Mouse (Mus musculus) inflammation-experienced regulatory T-cells (primary cell): ENCODE results near the gene Krt10. TPM values are rescaled to one million over a fixed set of nuclear protein-coding genes. Genes with fewer than 3 reads are reported as not detected.

Experiments used
- polyA plus RNA-seq, 2 experiments: library from polyadenylated mRNA; unstranded; fragments of 100-300 nt; shearing (Covaris generic); gene quantifications; one replicate each; pipeline ENCODE4 v1.2.1; 2017

Krt10 gene
- polyA plus RNA-seq, result 10 to 100 TPM; 13.0 to 18.0 TPM

GRCm38 (mm10) chr11:99389264-99389663 lies at the start of gene Krt10:
Krt10 (minus strand) TSS chr11:99389364.

GRCm38 (mm10) chr11:99437972-99438371 lies 48.8 kb upstream of the Krt10 start, which contains the start of gene Krt20:
Krt20 (minus strand) TSS chr11:99438150.

GRCm38 (mm10) chr11:99422159-99422558 lies 33.0 kb upstream of the Krt10 start, which contains the start of gene Krt12:
Krt12 (minus strand) TSS chr11:99422259.

GRCm38 (mm10) chr11:99374803-99375202 lies 14.4 kb downstream of the Krt10 start, which contains the start of gene Krt28:
Krt28 (minus strand) TSS chr11:99374903.

GRCm38 (mm10) chr11:99351004-99351403 lies 38.2 kb downstream of the Krt10 start, which contains the start of gene Krt27:
Krt27 (minus strand) TSS chr11:99351104.

GRCm38 (mm10) chr11:99337866-99338265 lies 51.3 kb downstream of the Krt10 start, which contains the start of gene Krt26:
Krt26 (minus strand) TSS chr11:99337966.

Other genes starting within 250 kb of the Krt10 start
- 100 to 1,000 TPM; 285 to 562 TPM for gene Ccr7, start 234.3 kb downstream of the Krt10 start, polyA plus RNA-seq
- gene Smarce1, start 158.3 kb downstream of the Krt10 start, polyA plus RNA-seq, result 100 to 1,000 TPM; 155 to 167 TPM
- 1 to 10 TPM; 1.5 to 1.9 TPM for gene Krt222, start 145.3 kb downstream of the Krt10 start, polyA plus RNA-seq
- gene Krt24, start 104.1 kb downstream of the Krt10 start, polyA plus RNA-seq, result under 1 TPM; 0.14 to 0.15 TPM
- under 1 TPM; 0.11 to 0.92 TPM for gene Krt25, start 66.4 kb downstream of the Krt10 start, polyA plus RNA-seq
- under 1 TPM in 1 of 2 experiments, not detected in 1; 0.77 TPM for gene Krt26, start 51.4 kb downstream of the Krt10 start, polyA plus RNA-seq
- gene Krt27, start 38.3 kb downstream of the Krt10 start, polyA plus RNA-seq, result under 1 TPM in 1 of 2 experiments, not detected in 1; 0.48 TPM
- under 1 TPM in 1 of 2 experiments, not detected in 1; 0.18 TPM for gene Krt28, start 14.5 kb downstream of the Krt10 start, polyA plus RNA-seq
- under 1 TPM in 1 of 2 experiments, not detected in 1; 0.22 TPM for gene Krt12, start 32.9 kb upstream of the Krt10 start, polyA plus RNA-seq
- under 1 TPM in 1 of 2 experiments, not detected in 1; 0.15 TPM for gene Krt20, start 48.8 kb upstream of the Krt10 start, polyA plus RNA-seq
- gene Krt23, start 103.8 kb upstream of the Krt10 start, polyA plus RNA-seq, result under 1 TPM; 0.71 to 0.82 TPM
- gene Krt39, start 132.0 kb upstream of the Krt10 start, polyA plus RNA-seq, result not detected
- gene Krt40, start 153.8 kb upstream of the Krt10 start, polyA plus RNA-seq, result not detected
- gene Krtap3-3, start 161.5 kb upstream of the Krt10 start, polyA plus RNA-seq, result not detected
- gene Krtap3-2, start 167.5 kb upstream of the Krt10 start, polyA plus RNA-seq, result 1 to 10 TPM in 1 of 2 experiments, not detected in 1; 3.5 TPM
- under 1 TPM in 1 of 2 experiments, not detected in 1; 0.60 TPM for gene Gm11939, start 170.1 kb upstream of the Krt10 start, polyA plus RNA-seq
- gene Krtap3-1, start 177.3 kb upstream of the Krt10 start, polyA plus RNA-seq, result not detected
- under 1 TPM in 1 of 2 experiments, not detected in 1; 0.55 TPM for gene Krtap1-5, start 191.7 kb upstream of the Krt10 start, polyA plus RNA-seq
- 1 to 10 TPM in 1 of 2 experiments, under 1 TPM in 1; 0.61 to 1.2 TPM for gene Krtap1-4, start 194.3 kb upstream of the Krt10 start, polyA plus RNA-seq
- not detected for gene Krtap1-3, start 202.0 kb upstream of the Krt10 start, polyA plus RNA-seq
- gene Krtap9-3, start 208.7 kb upstream of the Krt10 start, polyA plus RNA-seq, result under 1 TPM in 1 of 2 experiments, not detected in 1; 0.31 TPM
- gene Gm11938, start 213.9 kb upstream of the Krt10 start, polyA plus RNA-seq, result not detected
- gene Gm11937, start 220.8 kb upstream of the Krt10 start, polyA plus RNA-seq, result not detected
- not detected for gene Krtap2-4, start 225.5 kb upstream of the Krt10 start, polyA plus RNA-seq
- not detected for gene Gm11562, start 231.1 kb upstream of the Krt10 start, polyA plus RNA-seq
- gene Krtap4-1, start 238.9 kb upstream of the Krt10 start, polyA plus RNA-seq, result under 1 TPM in 1 of 2 experiments, not detected in 1; 0.20 TPM
- gene Krtap4-2, start 245.7 kb upstream of the Krt10 start, polyA plus RNA-seq, result not detected